Mouse (Mus musculus): ENCODE measurements around the gene Iars2.

DNA sequence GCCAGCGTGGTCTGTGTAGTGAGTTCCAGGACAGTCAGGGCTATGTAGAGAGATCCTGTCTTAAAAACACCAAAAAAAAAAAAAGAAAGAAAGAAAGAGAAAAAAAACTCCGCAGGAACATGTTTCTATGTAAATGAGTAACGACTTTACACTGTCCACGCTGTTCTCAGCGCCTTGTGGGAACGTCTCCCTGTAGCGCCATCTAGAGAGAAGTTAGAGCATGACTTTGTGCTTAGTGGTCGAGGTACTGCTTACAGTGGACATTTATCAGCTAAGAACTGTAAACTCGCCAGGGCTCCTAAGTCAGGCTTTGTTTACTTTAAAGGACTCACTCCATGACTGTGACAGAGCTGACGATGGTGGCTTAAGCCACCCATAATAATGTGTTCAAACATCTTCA lies 17.0 kb upstream of the Iars2 start:
- no peak for TF ChIP-seq HCFC1 (IDR thresholded peaks at IDR 0.05; ENCODE audit: borderline replicate concordance, insufficient read depth, low read length)
- TF ChIP-seq CHD2 (IDR thresholded peaks at IDR 0.05; ENCODE audit: low read depth, low read length): no peak
- TF ChIP-seq ZNF384 (IDR thresholded peaks at IDR 0.05; ENCODE audit: low read depth, low read length): no peak
- no peak for TF ChIP-seq ZC3H11A (IDR thresholded peaks at IDR 0.05; ENCODE audit: borderline replicate concordance, low read depth, low read length)
- no peak for TF ChIP-seq MAFK (IDR thresholded peaks at IDR 0.05; ENCODE audit: insufficient read depth, low read depth, low read length)

Measured in ES-E14 (cell line).